Mouse (Mus musculus) effector memory CD4-positive, alpha-beta T cell, adult 7 months (primary cell): Measurements from ENCODE around the gene Hdac5. TPM values are rescaled to one million over a fixed set of nuclear protein-coding genes. Genes with fewer than 3 reads are reported as not detected.

Experiments
- polyA plus RNA-seq: library from polyadenylated mRNA; unstranded; fragments of 100-300 nt; shearing (Covaris generic); gene quantifications from one replicate; pipeline ENCODE4 v1.2.1, GENCODE M21; 2017

Hdac5 gene
- polyA plus RNA-seq, result 46.5 TPM

GRCm38 (mm10) chr11:102230006-102230741 lies at the start of gene Hdac5:
Hdac5 (minus strand) TSS chr11:102230166.

DNA sequence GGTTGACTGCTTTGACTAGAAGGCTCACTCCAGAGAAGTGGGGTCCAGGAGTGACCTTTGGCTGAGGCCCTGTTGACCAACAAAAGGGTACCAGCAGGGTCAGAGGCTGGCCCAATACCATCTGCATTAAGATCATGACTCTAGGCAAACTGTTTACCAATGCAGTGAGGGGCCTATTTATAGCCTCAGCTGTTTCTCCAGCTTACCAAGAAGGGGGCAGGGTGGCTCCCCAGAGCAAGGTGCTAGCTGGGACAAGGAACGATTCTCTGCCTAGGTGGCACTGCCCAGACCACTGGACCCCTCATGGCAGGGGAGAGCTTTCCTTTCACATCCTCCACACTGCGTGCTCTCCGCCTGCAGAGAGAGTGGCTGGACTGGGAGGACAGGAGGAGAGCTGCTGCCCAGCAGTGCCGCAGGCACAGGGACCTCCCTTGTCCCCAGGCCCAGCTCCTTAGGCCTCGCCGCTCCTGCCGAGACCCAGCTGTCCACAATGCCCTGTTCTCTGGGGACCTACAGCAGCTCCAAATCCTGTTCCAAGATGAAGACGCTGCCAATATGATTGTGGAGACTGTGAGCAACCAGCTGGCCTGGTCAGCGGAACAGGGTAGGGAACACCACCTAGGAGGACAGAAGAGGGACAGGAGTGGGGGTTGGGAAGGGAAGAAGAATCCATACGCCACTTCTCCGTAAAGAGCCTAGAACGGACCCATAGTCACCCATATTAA lies 38.7 kb upstream of the Hdac5 start, which contains the start of gene Asb16:
Gene Asb16, plus strand, starts transcription at position 224 of the 725 bp plus-strand sequence.

DNA sequence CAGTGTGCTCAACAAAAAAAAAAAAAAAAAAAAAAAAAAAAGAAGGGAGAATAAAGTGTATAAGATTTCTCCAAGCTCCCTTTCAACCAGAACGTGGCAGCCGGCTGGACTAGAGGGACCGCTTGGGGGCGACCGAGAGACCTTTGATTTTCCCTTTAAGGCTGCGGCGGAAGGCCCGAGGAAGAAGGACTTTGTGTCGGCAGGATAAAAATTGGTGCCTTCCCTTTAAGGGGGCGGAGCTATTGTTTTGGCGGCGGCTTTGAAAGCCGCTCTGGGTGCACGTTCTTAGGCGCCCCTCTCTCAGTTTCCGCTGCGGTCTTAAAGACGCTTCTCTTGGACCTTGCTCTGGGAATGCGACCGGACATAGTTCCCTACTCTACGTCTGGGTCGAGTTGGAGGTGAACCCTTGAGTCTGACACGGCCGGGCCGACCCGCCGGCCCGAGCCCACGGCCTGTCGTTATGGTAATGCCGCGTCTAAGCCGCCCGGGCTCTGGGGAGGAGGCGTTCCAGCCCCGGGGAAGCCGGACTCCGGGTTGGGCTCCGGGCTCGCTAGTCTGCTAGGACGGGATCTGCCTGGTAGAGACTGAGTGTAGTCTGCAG lies 18.8 kb upstream of the Hdac5 start, which contains the start of gene BC030867:
Gene BC030867, plus strand, starts transcription at position 253 of the 601 bp plus-strand sequence.

DNA sequence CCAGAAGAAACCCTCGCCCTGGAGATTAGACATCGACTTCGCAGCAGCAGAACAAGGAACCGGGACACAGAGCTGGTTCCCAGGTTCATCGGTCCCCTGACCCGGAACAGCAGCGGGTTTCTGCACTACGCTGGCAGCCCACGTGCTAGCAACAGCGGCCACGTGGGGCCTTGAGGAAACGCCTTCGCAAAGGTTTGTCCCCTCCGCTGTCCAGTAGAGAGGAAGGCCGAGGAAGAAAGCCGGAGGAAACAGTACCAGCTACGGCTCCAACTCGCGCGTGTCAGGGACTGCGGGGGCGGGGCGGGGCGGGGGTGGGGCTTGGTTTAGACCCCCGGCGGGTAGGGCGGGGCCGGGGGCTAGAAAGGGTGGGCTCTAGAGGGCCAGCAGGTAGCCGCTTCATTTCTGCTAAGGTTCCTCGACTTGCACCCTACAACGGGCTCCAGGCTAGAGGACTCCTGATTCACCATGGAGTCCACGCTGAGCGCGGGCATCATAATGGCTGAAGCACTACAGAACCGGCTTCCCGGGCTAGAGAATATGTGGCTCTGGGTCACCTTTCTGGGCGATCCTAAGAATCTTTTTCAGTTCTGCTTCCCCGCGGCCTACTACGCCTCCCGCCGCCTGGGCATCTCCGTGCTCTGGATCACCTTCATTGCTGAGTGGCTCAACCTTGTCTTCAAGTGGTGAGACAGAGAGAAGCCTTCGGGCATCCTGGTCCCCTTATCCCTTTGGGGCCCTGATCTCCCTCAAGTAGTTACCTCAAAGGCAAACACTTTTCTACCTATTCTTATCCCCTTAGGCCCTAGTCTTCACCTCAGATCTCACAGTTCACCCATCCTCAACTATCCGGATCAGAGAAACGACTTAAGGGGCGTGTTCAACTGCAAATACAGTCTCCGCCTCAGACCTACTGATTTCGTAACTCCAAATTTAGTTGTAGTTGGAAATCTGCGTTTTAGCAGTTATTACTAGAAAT lies 40.2 kb downstream of the Hdac5 start, which contains the start of gene G6pc3:
Gene G6pc3, plus strand, starts transcription at position 160 of the 976 bp plus-strand sequence.

GRCm38 (mm10) chr11:102184646-102185495 lies 45.1 kb downstream of the Hdac5 start, which contains the start of gene Lsm12:
Lsm12 (minus strand) TSS chr11:102185296.

DNA sequence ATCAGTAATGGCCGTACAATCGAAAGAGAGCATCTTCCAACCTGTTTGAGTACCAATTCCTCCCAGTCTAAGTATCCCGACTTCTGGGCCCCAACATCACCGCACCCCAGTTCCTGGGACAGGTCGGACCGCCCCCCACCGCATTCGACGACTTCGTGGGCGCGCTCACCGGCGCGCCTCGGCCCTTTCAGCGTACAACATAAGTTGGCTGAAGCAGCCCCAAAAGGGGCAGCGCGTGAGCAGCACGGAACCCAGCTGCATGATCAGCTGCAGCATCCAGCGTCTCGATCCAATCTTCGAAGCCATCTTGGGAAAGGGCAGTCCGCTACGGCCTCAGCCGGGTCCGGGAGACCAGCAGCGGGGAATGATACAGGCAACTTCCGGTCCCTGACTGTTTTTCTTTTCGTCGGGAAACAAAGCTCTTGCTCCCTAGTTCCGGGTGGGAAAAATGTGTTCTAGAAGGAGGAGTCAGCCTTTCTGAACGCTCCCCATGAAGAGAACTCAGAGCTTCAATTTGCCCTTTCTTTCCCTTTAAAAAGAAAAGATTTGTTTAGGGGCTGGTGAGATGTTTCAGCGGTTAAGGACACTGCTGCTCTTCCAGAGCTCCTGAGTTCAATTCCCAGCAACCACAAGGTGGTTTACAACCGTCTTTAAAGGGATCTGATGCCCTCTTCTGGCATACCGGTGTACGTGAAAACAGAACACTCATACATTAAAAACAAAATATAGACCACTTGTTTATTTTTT lies 73.8 kb downstream of the Hdac5 start, which contains the start of gene Tmem101:
Gene Tmem101, minus strand, starts transcription at position 366 of the 747 bp plus-strand sequence.

DNA sequence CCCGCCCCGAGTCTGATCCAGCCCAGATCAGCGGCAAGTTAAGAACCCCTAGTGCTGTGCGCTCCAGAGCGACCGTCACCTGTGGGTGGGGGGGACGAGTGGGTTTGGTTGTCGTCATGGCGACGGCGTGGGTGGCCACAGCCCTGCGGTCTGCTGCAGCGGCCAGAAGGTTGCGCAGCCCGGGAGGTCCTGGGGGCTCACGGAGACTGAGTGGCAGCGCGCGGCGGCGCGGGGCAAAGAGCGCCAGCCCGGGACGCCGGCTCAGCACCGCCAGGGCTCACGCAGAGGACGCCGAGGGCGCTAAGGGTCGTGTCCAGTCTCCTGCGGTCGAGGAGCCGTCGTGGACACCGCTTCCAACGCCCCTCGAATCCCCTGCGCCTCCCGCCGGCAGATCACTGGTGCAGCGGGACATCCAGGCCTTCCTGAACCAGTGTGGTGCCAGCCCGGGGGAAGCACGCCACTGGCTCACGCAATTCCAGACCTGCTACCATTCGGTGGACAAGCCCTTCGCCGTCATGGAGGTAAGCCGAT lies 84.4 kb downstream of the Hdac5 start, which contains the start of gene Nags:
Gene Nags, plus strand, starts transcription at position 43 of the 531 bp plus-strand sequence.

Other genes starting within 250 kb of the Hdac5 start
- not detected for gene Cfap97d1, start 245.9 kb downstream of the Hdac5 start, polyA plus RNA-seq
- gene Dusp3, start 243.2 kb downstream of the Hdac5 start, polyA plus RNA-seq, result 2.1 TPM
- 0.50 TPM for gene Mpp3, start 201.7 kb downstream of the Hdac5 start, polyA plus RNA-seq
- gene Cd300lg, start 188.7 kb downstream of the Hdac5 start, polyA plus RNA-seq, result 0.21 TPM
- 4.1 TPM for gene Mpp2, start 141.7 kb downstream of the Hdac5 start, polyA plus RNA-seq
- gene Ppy, start 128.8 kb downstream of the Hdac5 start, polyA plus RNA-seq, result not detected
- not detected for gene Pyy, start 122.3 kb downstream of the Hdac5 start, polyA plus RNA-seq
- gene Nags, start 84.7 kb downstream of the Hdac5 start, polyA plus RNA-seq, result 0.37 TPM
- gene Tmem101, start 73.8 kb downstream of the Hdac5 start, polyA plus RNA-seq, result 4.5 TPM
- 79.8 TPM for gene Lsm12, start 44.9 kb downstream of the Hdac5 start, polyA plus RNA-seq
- 20.7 TPM for gene G6pc3, start 40.5 kb downstream of the Hdac5 start, polyA plus RNA-seq
- gene BC030867, start 18.7 kb upstream of the Hdac5 start, polyA plus RNA-seq, result 0.33 TPM
- gene Asb16, start 38.6 kb upstream of the Hdac5 start, polyA plus RNA-seq, result not detected
- 42.8 TPM for gene Tmub2, start 54.8 kb upstream of the Hdac5 start, polyA plus RNA-seq
- 15.0 TPM for gene Atxn7l3, start 66.5 kb upstream of the Hdac5 start, polyA plus RNA-seq
- gene Ubtf, start 89.6 kb upstream of the Hdac5 start, polyA plus RNA-seq, result 113 TPM
- gene Slc4a1, start 136.0 kb upstream of the Hdac5 start, polyA plus RNA-seq, result 0.09 TPM
- gene Rundc3a, start 163.2 kb upstream of the Hdac5 start, polyA plus RNA-seq, result 4.2 TPM
- gene Slc25a39, start 177.8 kb upstream of the Hdac5 start, polyA plus RNA-seq, result 46.6 TPM
- gene Grn, start 200.1 kb upstream of the Hdac5 start, polyA plus RNA-seq, result 28.8 TPM
- not detected for gene Fam171a2, start 217.5 kb upstream of the Hdac5 start, polyA plus RNA-seq
- gene Itga2b, start 240.0 kb upstream of the Hdac5 start, polyA plus RNA-seq, result 2.1 TPM